Mouse (Mus musculus) liver, embryonic 14.5 days (tissue): ENCODE measurements around the gene Olfr1314.

Experiments used
- CTCF ChIP-seq: IDR thresholded peaks from 2 replicates; pipeline ENCODE4 v1.5.1; 2016; ENCODE audit warnings: antibody characterized with exemption, low read depth, control low read depth
- EP300 ChIP-seq: IDR thresholded peaks from 2 replicates; pipeline ENCODE4 v1.6.1; 2016; ENCODE audit warnings: antibody characterized with exemption, low read depth

DNA sequence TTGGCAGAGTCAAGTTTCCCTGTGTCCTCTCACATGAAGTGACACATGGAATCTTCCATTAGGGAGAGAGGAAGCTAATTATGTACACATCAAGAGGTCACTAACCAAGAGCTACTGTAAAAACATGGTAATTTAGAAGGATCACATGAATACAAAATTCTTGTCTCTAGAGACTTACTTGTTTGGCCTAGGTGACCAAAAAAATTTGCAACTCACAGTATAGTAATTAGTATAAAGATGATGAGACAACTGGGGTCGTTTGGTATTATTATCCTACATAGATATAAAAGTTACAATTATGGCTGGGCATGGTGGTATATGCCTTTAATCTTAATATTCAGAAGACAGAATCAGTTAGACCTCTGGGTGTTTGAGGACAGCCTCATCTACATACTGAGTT, 46.4 kb downstream of the Olfr1314 start, which contains the start of gene Olfr1312:
- no peak for TF ChIP-seq CTCF
- TF ChIP-seq EP300, result no peak
